Mouse (Mus musculus): ENCODE data around the gene B4gat1. TPM values are rescaled to one million over a fixed set of nuclear protein-coding genes. Genes with fewer than 3 reads are reported as not detected.

The B4gat1 gene
- polyA plus RNA-seq, 1 experiment: 9.7 TPM

GRCm38 (mm10) chr19:5071077-5071476 is 32.5 kb downstream of the B4gat1 start:
- Histone ChIP-seq H3K36me3 (ENCODE audit: control insufficient read depth, insufficient read depth, low read length) (no peaks in the 10 kb centered on the region), H3K4me1 (ENCODE audit: control insufficient read depth, insufficient read depth, insufficient read length) (peaks cover 6% of the 10 kb centered on the region), H3K27ac (ENCODE audit: insufficient read depth, low read length) (no peak overlapping the region), H3K27me3 (ENCODE audit: control insufficient read depth, insufficient read depth, low read length) (peaks cover 12% of the 10 kb centered on the region), H3K4me3 (ENCODE audit: extremely low read depth, insufficient read depth, insufficient read length) (no peak overlapping the region)
- TF ChIP-seq POLR2A (IDR thresholded peaks at IDR 0.05; ENCODE audit: low read depth, low read length) (no peak), CTCF (IDR thresholded peaks at IDR 0.05; ENCODE audit: extremely low read depth, insufficient read depth, insufficient read length, insufficient replicate concordance) (no peak)
- DNase-seq (ENCODE audit: low read depth in 1 of 2, low spot score in 2 of 2): no peak
- WGBS: 61% methylated on average over 11 of the region's 11 CpGs

- TF ChIP-seq CTCF (IDR thresholded peaks at IDR 0.05; ENCODE audit: extremely low read depth, insufficient read depth, insufficient read length, insufficient replicate concordance) (no peak), POLR2A (IDR thresholded peaks at IDR 0.05; ENCODE audit: low read depth, low read length) (no peak)
- 11% methylated on average over 40 of the region's 40 CpGs for WGBS
- peak in 1 of 2 experiments; percentile 52 for DNase-seq (ENCODE audit: low read depth in 1 of 2, low spot score in 2 of 2)
- Histone ChIP-seq H3K36me3 (ENCODE audit: control insufficient read depth, insufficient read depth, low read length) (no peaks in the 10 kb centered on the region), H3K27ac (ENCODE audit: insufficient read depth, low read length) (no peak overlapping the region), H3K27me3 (ENCODE audit: control insufficient read depth, insufficient read depth, low read length) (peaks cover 12% of the 10 kb centered on the region), H3K4me3 (ENCODE audit: extremely low read depth, insufficient read depth, insufficient read length) (peak overlapping the region; percentile 45), H3K4me1 (ENCODE audit: control insufficient read depth, insufficient read depth, insufficient read length) (peaks cover 6% of the 10 kb centered on the region)
Observed at GRCm38 (mm10) chr19:5071545-5072369, 33.1 kb downstream of the B4gat1 start.

GRCm38 (mm10) chr19:5072389-5073019 is 33.9 kb downstream of the B4gat1 start:
- Histone ChIP-seq H3K27me3 (ENCODE audit: control insufficient read depth, insufficient read depth, low read length) (peaks cover 10% of the 10 kb centered on the region), H3K27ac (ENCODE audit: insufficient read depth, low read length) (no peak overlapping the region), H3K36me3 (ENCODE audit: control insufficient read depth, insufficient read depth, low read length) (no peaks in the 10 kb centered on the region), H3K4me3 (ENCODE audit: extremely low read depth, insufficient read depth, insufficient read length) (peak overlapping the region; percentile 45), H3K4me1 (ENCODE audit: control insufficient read depth, insufficient read depth, insufficient read length) (peaks cover 6% of the 10 kb centered on the region)
- 11% methylated on average over 20 of the region's 20 CpGs for WGBS
- no peak for DNase-seq (ENCODE audit: low read depth in 1 of 2, low spot score in 2 of 2)
- no peak for TF ChIP-seq POLR2A (IDR thresholded peaks at IDR 0.05; ENCODE audit: low read depth, low read length)
- no peak for TF ChIP-seq CTCF (IDR thresholded peaks at IDR 0.05; ENCODE audit: extremely low read depth, insufficient read depth, insufficient read length, insufficient replicate concordance)

GRCm38 (mm10) chr19:5073028-5073427 is 34.4 kb downstream of the B4gat1 start:
- Histone ChIP-seq H3K27ac (ENCODE audit: insufficient read depth, low read length) (no peak overlapping the region), H3K36me3 (ENCODE audit: control insufficient read depth, insufficient read depth, low read length) (no peaks in the 10 kb centered on the region), H3K4me3 (ENCODE audit: extremely low read depth, insufficient read depth, insufficient read length) (peak overlapping the region; percentile 28; the same call in 1 of the 2 replicates), H3K4me1 (ENCODE audit: control insufficient read depth, insufficient read depth, insufficient read length) (peaks cover 4% of the 10 kb centered on the region), H3K27me3 (ENCODE audit: control insufficient read depth, insufficient read depth, low read length) (peaks cover 5% of the 10 kb centered on the region)
- DNase-seq (ENCODE audit: low read depth in 1 of 2, low spot score in 2 of 2): peak in 1 of 2 experiments; percentile 46
- TF ChIP-seq POLR2A (IDR thresholded peaks at IDR 0.05; ENCODE audit: low read depth, low read length) (no peak), CTCF (IDR thresholded peaks at IDR 0.05; ENCODE audit: extremely low read depth, insufficient read depth, insufficient read length, insufficient replicate concordance) (peak; percentile 50; the same call in 1 of the 2 replicates)
- 4% methylated on average over 15 of the region's 15 CpGs for WGBS

- no peaks in the 10 kb centered on the region; the same call in 1 of the 2 replicates for H3K4me1 ChIP-seq (ENCODE audit: control insufficient read depth, insufficient read depth, insufficient read length)
- DNase-seq (ENCODE audit: low read depth in 1 of 2, low spot score in 2 of 2): no peak
- H3K27ac ChIP-seq (ENCODE audit: insufficient read depth, low read length): no peak overlapping the region
- H3K36me3 ChIP-seq (ENCODE audit: control insufficient read depth, insufficient read depth, low read length): no peaks in the 10 kb centered on the region
- no peak overlapping the region for H3K4me3 ChIP-seq (ENCODE audit: extremely low read depth, insufficient read depth, insufficient read length)
- TF ChIP-seq POLR2A (IDR thresholded peaks at IDR 0.05; ENCODE audit: low read depth, low read length) (no peak), CTCF (IDR thresholded peaks at IDR 0.05; ENCODE audit: extremely low read depth, insufficient read depth, insufficient read length, insufficient replicate concordance) (no peak)
- 35% methylated on average over 5 of the region's 5 CpGs for WGBS
- H3K27me3 ChIP-seq (ENCODE audit: control insufficient read depth, insufficient read depth, low read length): peaks cover 1% of the 10 kb centered on the region; the same call in 1 of the 2 replicates
Observed at GRCm38 (mm10) chr19:5073518-5073917, 34.9 kb downstream of the B4gat1 start.

- Histone ChIP-seq H3K27me3 (ENCODE audit: control insufficient read depth, insufficient read depth, low read length) (peaks cover 2% of the 10 kb centered on the region; the same call in 1 of the 2 replicates), H3K27ac (ENCODE audit: insufficient read depth, low read length) (no peak overlapping the region), H3K4me3 (ENCODE audit: extremely low read depth, insufficient read depth, insufficient read length) (no peak overlapping the region), H3K36me3 (ENCODE audit: control insufficient read depth, insufficient read depth, low read length) (no peaks in the 10 kb centered on the region), H3K4me1 (ENCODE audit: control insufficient read depth, insufficient read depth, insufficient read length) (no peaks in the 10 kb centered on the region)
- no peak for DNase-seq (ENCODE audit: low read depth in 1 of 2, low spot score in 2 of 2)
- WGBS: 92% methylated on average over 1 of the region's 1 CpGs
- TF ChIP-seq CTCF (IDR thresholded peaks at IDR 0.05; ENCODE audit: extremely low read depth, insufficient read depth, insufficient read length, insufficient replicate concordance): no peak
- no peak for TF ChIP-seq POLR2A (IDR thresholded peaks at IDR 0.05; ENCODE audit: low read depth, low read length)
Observed at GRCm38 (mm10) chr19:5079279-5079678, 40.7 kb downstream of the B4gat1 start.
